ENCODE assay signal across 9 mouse cellular contexts in the genomic region with DNA sequence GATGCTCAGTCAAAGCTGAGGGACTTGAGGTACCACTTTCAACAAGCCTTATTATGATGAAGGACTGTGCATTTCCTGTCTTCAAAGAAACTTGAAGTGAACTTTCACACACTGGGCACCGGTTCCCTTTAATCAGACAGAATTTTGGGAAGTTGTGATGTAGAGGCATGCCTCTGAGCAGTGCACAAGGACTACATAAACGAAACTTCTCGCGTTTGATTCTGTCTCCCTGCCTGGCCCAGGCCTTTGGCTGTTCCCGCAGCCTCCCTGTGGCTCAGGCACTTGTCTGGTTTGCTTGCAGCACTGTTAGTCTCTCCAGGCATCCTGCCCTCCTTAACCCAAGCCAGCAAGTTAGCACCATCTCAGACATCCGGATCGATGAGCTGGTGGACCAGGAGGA. TPM values are rescaled to one million over a fixed set of nuclear protein-coding genes. Genes with fewer than 3 reads are reported as not detected.
DNase-seq lines count a peak whose midpoint lies in the region.
"Had no signal": no experiment of that assay in that cellular context is flagged by ENCODE, and none has a peak within 500 bp of the region (broad histone marks: within the 10 kb centered on the region; RNA-seq: fewer than 3 reads in every experiment).

No protein-coding gene starts in this region.

- intact Hi-C loops in left cerebral cortex, postnatal 10 days (cut with DNase I) = loop anchor here (5.0 kb wide), 1 partner anchor 99 kb away; no protein-coding TSS in a partner anchor
- intact Hi-C loops in left cerebral cortex, postnatal 25 days (cut with DNase I) = no loop called here

- peak; percentile 38 for DNase-seq in adrenal gland, postnatal 10 days
- no peak for DNase-seq in adrenal gland, adult (ENCODE audit: inconsistent age in 2 of 2, low spot score in 1 of 2)
- peak; percentile 54 to 57 for DNase-seq in left cerebral cortex, postnatal 10 days (ENCODE audit: extremely low spot score in 1 of 2, low spot score in 2 of 2)
- DNase-seq in left cerebral cortex, postnatal 25 days (ENCODE audit: low spot score in 2 of 2) = no peak
- peak; percentile 41 to 53 for DNase-seq in cerebellum, postnatal 25 days
- DNase-seq in naive thymus-derived CD4-positive, alpha-beta T cell, adult 2 months (ENCODE audit: low read depth) = peak; percentile 44
- DNase-seq in embryo, embryonic 11 days = no peak
- DNase-seq in thymus, postnatal 25 days = no peak
- DNase-seq: kidney, adult 11 months had no signal

RNA-seq across cellular contexts. Expression of gene Sag, which starts 10.2 kb away (rescaled TPM):
- total RNA-seq in adrenal gland, postnatal 10 days (2021) = 1 to 10 TPM; 1.5 to 2.0 TPM
- total RNA-seq in left cerebral cortex, postnatal 10 days (2021) = 1 to 10 TPM; 1.5 to 1.9 TPM
- total RNA-seq in left cerebral cortex, postnatal 25 days (2021) = 1 to 10 TPM; 3.1 to 3.4 TPM

RNA-seq across cellular contexts. Expression of gene Dgkd, which starts 39.4 kb away (rescaled TPM):
- total RNA-seq in adrenal gland, postnatal 10 days (2021) = 100 to 1,000 TPM; 107 to 118 TPM
- 100 to 1,000 TPM; 140 to 160 TPM for total RNA-seq in left cerebral cortex, postnatal 10 days (2021)
- total RNA-seq in left cerebral cortex, postnatal 25 days (2021) = 100 to 1,000 TPM; 106 to 107 TPM

RNA-seq across cellular contexts. Expression of gene Atg16l1, which starts 58.0 kb away (rescaled TPM):
- total RNA-seq in adrenal gland, postnatal 10 days (2021) = 10 to 100 TPM; 33.5 to 39.2 TPM
- 10 to 100 TPM; 68.3 to 71.0 TPM for total RNA-seq in left cerebral cortex, postnatal 10 days (2021)
- 10 to 100 TPM; 61.7 to 65.2 TPM for total RNA-seq in left cerebral cortex, postnatal 25 days (2021)

Comparison
In these comparisons a context has a peak if more than half of its experiments do, and no peak if none do; other contexts are left out.
1. DNase-seq: peak in adrenal gland, postnatal 10 days (single experiment), left cerebral cortex, postnatal 10 days (2 of 2), cerebellum, postnatal 25 days (2 of 2) and naive thymus-derived CD4-positive, alpha-beta T cell, adult 2 months (single experiment); none in adrenal gland, adult (0 of 2), left cerebral cortex, postnatal 25 days (0 of 2), embryo, embryonic 11 days (single experiment) and thymus, postnatal 25 days (single experiment).